Mouse (Mus musculus) lung, postnatal 0 days (tissue): Measurements from ENCODE around the gene Sorcs1. TPM values are rescaled to one million over a fixed set of nuclear protein-coding genes. Genes with fewer than 3 reads are reported as not detected.
A peak's percentile ranks its signal among the peaks of the same experiment; 100 is the strongest.

Experiments
- ATAC-seq: fragments of 200-750 bp; cut with Nextera tagmentation; 2 replicates; pipeline ENCODE4 v1.8.0; 2017; ENCODE audit warnings: moderate library complexity
- DNase-seq: peaks from one replicate; pipeline ENCODE4 v3.0.0-alpha.2; 2016; ENCODE audit warnings: low spot score
- H3K27ac ChIP-seq: fragments of 300-500 bp; sonication (generic); 2 replicates; pipeline ENCODE4 v1.5.1; 2014; ENCODE audit warnings: antibody characterized with exemption, mild to moderate bottlenecking, low read length, mixed read lengths
- H3K27me3 ChIP-seq: fragments of 300-500 bp; sonication (generic); replicated peaks from 2 replicates; pipeline ENCODE4 v1.6.1; 2014; ENCODE audit warnings: low read length, mixed read lengths; ENCODE audit not compliant: insufficient read depth
- H3K36me3 ChIP-seq: fragments of 300-500 bp; sonication (generic); 2 replicates; pipeline ENCODE4 v1.6.1; 2014; ENCODE audit warnings: low read length, mixed read lengths; ENCODE audit not compliant: insufficient read depth
- H3K4me1 ChIP-seq: fragments of 300-500 bp; sonication (generic); 2 replicates; pipeline ENCODE4 v1.6.1; 2014; ENCODE audit warnings: antibody characterized with exemption, low read depth, low read length, mixed read lengths; ENCODE audit not compliant: insufficient read depth
- H3K4me2 ChIP-seq: fragments of 300-500 bp; sonication (generic); replicated peaks from 2 replicates; pipeline ENCODE4 v1.6.1; 2014; ENCODE audit warnings: low read depth, mild to moderate bottlenecking, low read length, moderate library complexity, mixed read lengths
- H3K4me3 ChIP-seq: fragments of 300-500 bp; sonication (generic); 2 replicates; pipeline ENCODE4 v1.5.1; 2014; ENCODE audit warnings: low read depth, low read length
- H3K9ac ChIP-seq: fragments of 300-500 bp; sonication (generic); replicated peaks from 2 replicates; pipeline ENCODE4 v1.6.1; 2014; ENCODE audit warnings: low read depth, mild to moderate bottlenecking
- H3K9me3 ChIP-seq: fragments of 300-500 bp; sonication (generic); 2 replicates; pipeline ENCODE4 v1.6.1; 2016; ENCODE audit warnings: low read length, mixed read lengths
- CTCF ChIP-seq: IDR thresholded peaks from 2 replicates; pipeline ENCODE4 v1.5.1; 2016; ENCODE audit warnings: antibody characterized with exemption, mild to moderate bottlenecking
- EP300 ChIP-seq: IDR thresholded peaks from 2 replicates; pipeline ENCODE4 v1.6.1; 2016; ENCODE audit warnings: antibody characterized with exemption, mild to moderate bottlenecking, control low read depth
- WGBS: fragments of 180-500 bp; shearing (Covaris S2); extraction: QIAGEN DNeasy Blood & Tissue Kit; methylation state at CpG from one replicate; pipeline ENCODE4 v1.1.7; 2014; 5-methylcytosine and 5-hydroxymethylcytosine counted together
- polyA plus RNA-seq: library from polyadenylated mRNA; unstranded; fragments of >200 nt; fragmentation: Nextera tagmentation; extraction: Ambion mirVana; gene quantifications from 2 replicates; pipeline ENCODE4 v1.2.1, GENCODE M21; 2015

Gene Sorcs1
- polyA plus RNA-seq, 1 experiment from 2014 or later = 0.73 TPM

DNA sequence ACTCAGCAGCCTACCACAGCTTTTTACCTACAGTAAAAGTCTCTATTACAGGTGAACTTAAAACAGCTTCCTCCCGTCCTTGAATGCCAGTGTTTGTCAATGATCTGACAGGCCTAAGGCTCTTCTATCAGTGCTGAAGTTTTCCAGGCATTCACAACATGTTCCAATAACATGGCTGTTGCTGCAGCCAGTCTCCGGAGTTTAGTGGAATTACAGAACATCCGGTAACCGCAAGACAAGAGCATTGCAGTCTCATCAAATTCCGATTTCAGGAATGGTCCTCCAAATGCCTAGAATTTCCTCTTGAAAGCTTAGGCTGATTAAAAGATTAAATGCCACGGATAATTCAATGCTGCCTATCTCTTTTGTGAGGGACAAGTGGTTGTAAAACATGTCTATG lies 190.0 kb downstream of the Sorcs1 start:
- no peak overlapping the region for H3K27ac ChIP-seq
- H3K36me3 ChIP-seq = no peaks in the 10 kb centered on the region
- no peaks in the 10 kb centered on the region for H3K9me3 ChIP-seq
- H3K4me3 ChIP-seq = no peak overlapping the region
- 60% methylated on average over 6 of the region's 6 CpGs for WGBS
- ATAC-seq (no peak), DNase-seq (no peak)
- no peaks in the 10 kb centered on the region for H3K4me1 ChIP-seq
- H3K27me3 ChIP-seq = no peaks in the 10 kb centered on the region
- no peak overlapping the region for H3K9ac ChIP-seq
- H3K4me2 ChIP-seq = no peak overlapping the region
- TF ChIP-seq CTCF (no peak), EP300 (no peak)

DNA sequence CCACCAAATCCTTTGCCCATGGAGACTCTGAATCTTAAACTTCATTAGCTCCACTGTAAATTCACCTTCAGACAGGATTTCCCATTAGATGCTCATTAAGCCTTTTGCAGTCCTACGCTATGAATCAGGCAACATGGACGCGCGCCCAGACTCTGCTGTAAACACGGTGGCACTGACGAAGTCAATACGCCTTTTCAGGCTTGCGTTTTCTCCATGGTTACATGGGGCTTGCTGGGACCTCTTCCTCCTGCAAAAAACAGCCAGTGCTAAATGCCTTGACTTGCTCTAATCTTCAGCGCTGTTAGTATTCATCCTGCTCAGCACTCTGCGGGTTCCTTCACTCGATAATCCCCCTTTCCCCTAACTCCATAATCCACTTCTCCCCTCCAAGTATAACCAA lies 190.7 kb downstream of the Sorcs1 start:
- peak; percentile 53; the same call in 1 of the 2 replicates for ATAC-seq
- Histone ChIP-seq H3K4me2 (no peak overlapping the region), H3K36me3 (no peaks in the 10 kb centered on the region), H3K9me3 (no peaks in the 10 kb centered on the region), H3K4me3 (no peak overlapping the region), H3K4me1 (no peaks in the 10 kb centered on the region), H3K27me3 (no peaks in the 10 kb centered on the region), H3K9ac (no peak overlapping the region), H3K27ac (no peak overlapping the region)
- peak; percentile 59 for DNase-seq
- WGBS = 22% methylated on average over 11 of the region's 11 CpGs
- TF ChIP-seq CTCF (no peak), EP300 (no peak)

GRCm38 (mm10) chr19:50486345-50486744 lies 192.1 kb downstream of the Sorcs1 start:
- no peaks in the 10 kb centered on the region for H3K9me3 ChIP-seq
- no peaks in the 10 kb centered on the region for H3K4me1 ChIP-seq
- H3K9ac ChIP-seq = no peak overlapping the region
- TF ChIP-seq CTCF = no peak
- no peak for TF ChIP-seq EP300
- 85% methylated on average over 5 of the region's 5 CpGs for WGBS
- no peaks in the 10 kb centered on the region for H3K36me3 ChIP-seq
- H3K4me2 ChIP-seq = no peak overlapping the region
- H3K27me3 ChIP-seq = no peaks in the 10 kb centered on the region
- no peak overlapping the region for H3K4me3 ChIP-seq
- DNase-seq = no peak
- no peak overlapping the region for H3K27ac ChIP-seq
- ATAC-seq = no peak

DNA sequence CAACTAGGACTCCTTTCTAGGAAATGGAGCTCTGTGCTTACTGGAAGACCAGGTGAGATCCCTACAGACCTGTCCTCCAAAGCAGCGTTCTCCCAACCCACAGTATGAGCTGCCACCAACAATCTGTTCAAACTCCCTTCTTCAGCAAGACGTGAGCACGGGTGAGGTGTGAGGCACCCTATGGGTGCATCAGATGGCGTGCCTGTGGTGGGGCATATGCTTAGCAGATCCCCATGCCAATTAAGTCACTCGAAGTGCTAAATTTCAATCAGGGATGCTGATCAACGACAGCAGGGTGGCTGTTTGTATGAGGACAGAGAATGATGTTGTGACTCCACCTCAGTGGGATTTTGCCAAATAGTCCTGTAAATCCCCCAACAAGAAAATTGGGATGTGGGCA lies 201.7 kb downstream of the Sorcs1 start:
- Histone ChIP-seq H3K36me3 (no peaks in the 10 kb centered on the region), H3K4me3 (no peak overlapping the region), H3K4me1 (no peaks in the 10 kb centered on the region), H3K4me2 (no peak overlapping the region), H3K9ac (no peak overlapping the region), H3K27me3 (no peaks in the 10 kb centered on the region), H3K27ac (no peak overlapping the region), H3K9me3 (no peaks in the 10 kb centered on the region)
- DNase-seq = no peak
- WGBS = 49% methylated on average over 6 of the region's 6 CpGs
- TF ChIP-seq CTCF (no peak), EP300 (no peak)
- no peak for ATAC-seq

DNA sequence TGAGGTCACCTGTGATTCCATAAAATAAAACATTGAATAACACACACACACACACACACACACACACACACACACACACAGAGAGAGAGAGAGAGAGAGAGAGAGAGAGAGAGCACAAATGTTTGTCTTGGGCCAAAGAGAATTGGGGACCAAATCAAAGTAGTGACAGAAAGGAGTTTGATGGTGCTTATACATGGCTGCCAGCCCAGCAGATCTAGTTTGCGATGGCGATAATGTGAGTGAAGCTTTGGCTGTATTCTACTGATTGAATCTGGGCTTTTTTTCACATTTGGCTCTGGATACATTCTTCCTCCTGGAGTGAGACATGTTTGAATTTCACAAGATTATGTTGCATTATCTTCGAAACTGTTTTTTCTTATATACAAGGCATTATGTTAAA lies 209.9 kb downstream of the Sorcs1 start:
- TF ChIP-seq EP300 (no peak), CTCF (no peak)
- WGBS = 82% methylated on average over 3 of the region's 3 CpGs

DNA sequence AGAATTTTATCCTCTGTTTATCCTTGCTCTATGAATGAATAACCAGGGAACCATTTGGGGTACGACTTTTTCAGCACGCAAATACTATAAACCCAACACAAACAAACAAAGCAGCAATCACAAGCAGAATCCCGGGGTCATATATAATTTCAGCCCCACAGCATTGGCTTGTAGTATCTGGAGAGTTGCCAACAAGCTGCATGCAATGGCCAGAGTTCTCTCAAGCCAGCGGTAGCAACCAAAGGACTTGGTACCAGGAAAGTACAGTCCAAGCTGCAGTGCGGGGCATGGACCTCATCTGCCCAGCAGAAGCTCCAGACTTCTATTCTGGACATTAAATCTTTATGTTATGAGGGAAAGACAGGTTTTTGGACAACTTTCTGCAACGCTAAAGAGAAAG lies 213.6 kb downstream of the Sorcs1 start:
- Histone ChIP-seq H3K36me3 (no peaks in the 10 kb centered on the region), H3K27me3 (no peaks in the 10 kb centered on the region), H3K4me3 (no peak overlapping the region), H3K4me2 (no peak overlapping the region), H3K9me3 (no peaks in the 10 kb centered on the region), H3K27ac (no peak overlapping the region), H3K4me1 (no peaks in the 10 kb centered on the region), H3K9ac (no peak overlapping the region)
- ATAC-seq = no peak
- 59% methylated on average over 6 of the region's 6 CpGs for WGBS
- TF ChIP-seq EP300 (no peak), CTCF (no peak)
- DNase-seq = no peak

More for the DNA sequence above, 209.9 kb downstream of the Sorcs1 start:
- Histone ChIP-seq H3K9me3 (no peaks in the 10 kb centered on the region), H3K9ac (no peak overlapping the region), H3K36me3 (no peaks in the 10 kb centered on the region), H3K27me3 (no peaks in the 10 kb centered on the region), H3K4me1 (no peaks in the 10 kb centered on the region), H3K27ac (no peak overlapping the region), H3K4me2 (no peak overlapping the region), H3K4me3 (no peak overlapping the region)
- DNase-seq = no peak
- ATAC-seq = no peak

DNA sequence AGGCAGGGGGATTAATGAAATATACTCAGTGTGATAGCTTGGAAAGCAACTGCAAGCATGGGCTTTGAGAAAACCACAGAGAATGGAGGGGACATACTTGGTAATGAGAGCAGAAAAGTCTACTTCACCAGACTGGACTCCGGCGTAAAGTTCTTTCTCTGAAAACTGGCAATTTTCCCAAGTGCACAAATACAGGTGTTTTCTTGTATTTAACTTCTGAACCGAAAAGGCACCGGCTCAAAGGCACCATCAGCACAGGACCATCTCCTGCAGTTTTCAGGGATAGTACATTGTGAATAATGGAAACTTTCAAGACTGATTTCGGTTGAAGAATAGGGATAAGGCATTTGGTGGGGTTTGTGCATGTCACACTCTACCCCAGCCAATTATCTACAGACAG lies 219.9 kb downstream of the Sorcs1 start:
- Histone ChIP-seq H3K4me1 (no peaks in the 10 kb centered on the region), H3K4me2 (no peak overlapping the region), H3K9ac (no peak overlapping the region), H3K36me3 (no peaks in the 10 kb centered on the region), H3K27ac (no peak overlapping the region), H3K27me3 (no peaks in the 10 kb centered on the region), H3K4me3 (no peak overlapping the region), H3K9me3 (no peaks in the 10 kb centered on the region)
- WGBS = 84% methylated on average over 5 of the region's 5 CpGs
- no peak for ATAC-seq
- no peak for DNase-seq
- TF ChIP-seq EP300 = no peak
- TF ChIP-seq CTCF = no peak
